Mouse (Mus musculus) midbrain, postnatal 0 days (tissue): ENCODE measurements around the gene Eps8l3. TPM values are rescaled to one million over a fixed set of nuclear protein-coding genes. Genes with fewer than 3 reads are reported as not detected.

ENCODE experiments used
- ATAC-seq: fragments of 200-750 bp; cut with Nextera tagmentation; 2 replicates; pipeline ENCODE4 v1.8.0; 2017; ENCODE audit warnings: moderate number of reproducible peaks, mild to moderate bottlenecking, moderate TSS enrichment, moderate library complexity; ENCODE audit not compliant: low FRiP score
- DNase-seq: peaks from one replicate; pipeline ENCODE4 v3.0.0-alpha.2; 2015; ENCODE audit warnings: low spot score
- H3K27ac ChIP-seq: fragments of 300-500 bp; sonication (generic); 2 replicates; pipeline ENCODE4 v1.5.1; 2014; ENCODE audit warnings: low read depth, mild to moderate bottlenecking, low read length, mixed read lengths
- H3K27me3 ChIP-seq: fragments of 300-500 bp; sonication (generic); 2 replicates; pipeline ENCODE4 v1.6.1; 2014; ENCODE audit warnings: low read length, control low read depth, mixed read lengths; ENCODE audit not compliant: insufficient read depth
- H3K36me3 ChIP-seq: fragments of 300-500 bp; sonication (generic); 2 replicates; pipeline ENCODE4 v1.6.1; 2014; ENCODE audit warnings: low read length, control low read depth, mixed read lengths; ENCODE audit not compliant: insufficient read depth
- H3K4me1 ChIP-seq: fragments of 300-500 bp; sonication (generic); 2 replicates; pipeline ENCODE4 v1.6.1; 2014; ENCODE audit warnings: mild to moderate bottlenecking, control low read depth, antibody characterized with exemption, low read length, mixed read lengths; ENCODE audit not compliant: insufficient read depth
- H3K4me2 ChIP-seq: fragments of 300-500 bp; sonication (generic); 2 replicates; pipeline ENCODE4 v1.6.1; 2014; ENCODE audit warnings: low read depth, mild to moderate bottlenecking, low read length, mixed read lengths; ENCODE audit not compliant: poor library complexity, severe bottlenecking
- H3K4me3 ChIP-seq: fragments of 300-500 bp; sonication (generic); 2 replicates; pipeline ENCODE4 v1.5.1; 2014; ENCODE audit warnings: low read depth, mild to moderate bottlenecking, low read length, moderate library complexity
- H3K9ac ChIP-seq: fragments of 300-500 bp; sonication (generic); replicated peaks from 2 replicates; pipeline ENCODE4 v1.6.1; 2014; ENCODE audit warnings: mild to moderate bottlenecking, low read length, moderate library complexity, mixed read lengths; ENCODE audit not compliant: poor library complexity, severe bottlenecking
- H3K9me3 ChIP-seq: fragments of 300-500 bp; sonication (generic); 2 replicates; pipeline ENCODE4 v1.6.1; 2016; ENCODE audit warnings: low read length, control low read depth
- CTCF ChIP-seq: IDR thresholded peaks from 2 replicates; pipeline ENCODE4 v1.5.1; 2016; ENCODE audit warnings: antibody characterized with exemption, mild to moderate bottlenecking
- WGBS: fragments of 180-500 bp; shearing (Covaris S2); extraction: QIAGEN DNeasy Blood & Tissue Kit; methylation state at CpG from one replicate; pipeline ENCODE4 v1.1.7; 2014; 5-methylcytosine and 5-hydroxymethylcytosine counted together
- polyA plus RNA-seq: library from polyadenylated mRNA; unstranded; fragments of >200 nt; fragmentation: Nextera tagmentation; extraction: Ambion mirVana; gene quantifications from 2 replicates; pipeline ENCODE4 v1.2.1, GENCODE M21; 2015
- total RNA-seq: library from RNA; depleted of rRNA; stranded (reverse); fragments of >200 nt; gene quantifications from 2 replicates; pipeline ENCODE4 v1.2.3, GENCODE M21; 2014

The Eps8l3 gene
- total and polyA plus RNA-seq, 2 experiments from 2014 or later, result not detected

- H3K27ac ChIP-seq, result no peak overlapping the region
- no peak for DNase-seq
- no peaks in the 10 kb centered on the region for H3K36me3 ChIP-seq
- TF ChIP-seq CTCF, result no peak
- H3K9ac ChIP-seq, result no peak overlapping the region
- no peak overlapping the region for H3K4me2 ChIP-seq
- H3K4me3 ChIP-seq, result no peak overlapping the region
- H3K4me1 ChIP-seq, result no peaks in the 10 kb centered on the region
- no peak for ATAC-seq
- no peaks in the 10 kb centered on the region for H3K9me3 ChIP-seq
- no peaks in the 10 kb centered on the region for H3K27me3 ChIP-seq
- WGBS, result 82% methylated on average over 7 of the region's 7 CpGs
These were observed 35.7 kb upstream of the Eps8l3 start for GRCm38 (mm10) chr3:107841370-107841769.

DNA sequence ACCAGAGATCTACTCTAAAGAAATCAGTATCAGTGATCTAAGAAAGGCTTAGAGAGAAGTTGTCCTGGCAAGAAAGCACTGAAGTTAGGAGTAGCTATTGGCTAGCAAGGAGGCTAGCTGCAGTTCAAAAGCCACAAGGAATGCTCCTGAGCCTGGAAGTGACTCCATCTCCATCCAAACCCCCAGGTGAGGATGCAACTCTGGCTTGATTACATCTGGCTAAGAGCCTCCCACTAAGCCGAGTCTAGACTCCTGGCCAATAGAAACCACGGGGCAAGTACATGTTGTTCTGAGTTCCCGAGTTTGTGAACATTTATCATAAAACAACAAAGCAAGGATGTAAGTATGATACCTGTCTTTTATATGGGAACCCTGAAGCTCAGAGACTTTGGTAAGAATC, 33.6 kb upstream of the Eps8l3 start:
- no peaks in the 10 kb centered on the region for H3K9me3 ChIP-seq
- H3K4me3 ChIP-seq, result no peak overlapping the region
- no peak overlapping the region for H3K27ac ChIP-seq
- ATAC-seq (no peak), DNase-seq (no peak)
- no peaks in the 10 kb centered on the region for H3K4me1 ChIP-seq
- no peak overlapping the region for H3K9ac ChIP-seq
- no peak overlapping the region for H3K4me2 ChIP-seq
- H3K27me3 ChIP-seq, result no peaks in the 10 kb centered on the region
- 96% methylated on average over 3 of the region's 3 CpGs for WGBS
- no peak for TF ChIP-seq CTCF
- no peaks in the 10 kb centered on the region for H3K36me3 ChIP-seq

DNA sequence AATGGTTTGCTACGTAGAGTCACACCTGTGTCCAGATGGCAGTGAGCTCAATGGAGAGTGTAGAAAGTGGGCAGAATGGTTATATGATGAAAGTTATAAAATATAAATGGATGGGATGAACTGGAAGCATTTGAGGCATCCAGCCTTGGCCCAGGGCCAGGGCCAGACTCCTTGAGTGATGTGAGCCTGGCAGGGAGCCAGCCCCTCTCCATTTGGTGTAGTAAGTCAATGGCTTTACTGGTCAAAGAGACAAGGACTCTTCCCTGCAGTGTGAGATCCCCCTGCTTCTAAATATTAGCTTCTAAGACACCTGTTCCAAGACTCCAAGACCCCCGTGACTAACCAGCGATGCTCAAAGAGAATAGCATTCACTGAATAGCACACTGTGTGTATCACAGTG, 33.0 kb upstream of the Eps8l3 start:
- Histone ChIP-seq H3K27me3 (no peaks in the 10 kb centered on the region), H3K9me3 (no peaks in the 10 kb centered on the region), H3K4me3 (no peak overlapping the region), H3K9ac (no peak overlapping the region), H3K4me2 (no peak overlapping the region), H3K27ac (no peak overlapping the region), H3K4me1 (0 out of 2 replicates have a peak, but pooled peaks cover 1% of the 10 kb centered on the region), H3K36me3 (no peaks in the 10 kb centered on the region)
- 56% methylated on average over 3 of the region's 3 CpGs for WGBS
- DNase-seq, result peak; percentile 74
- ATAC-seq, result no peak
- TF ChIP-seq CTCF, result no peak

- no peak overlapping the region for H3K27ac ChIP-seq
These were observed 32.5 kb upstream of the Eps8l3 start for GRCm38 (mm10) chr3:107844499-107844898.

DNA sequence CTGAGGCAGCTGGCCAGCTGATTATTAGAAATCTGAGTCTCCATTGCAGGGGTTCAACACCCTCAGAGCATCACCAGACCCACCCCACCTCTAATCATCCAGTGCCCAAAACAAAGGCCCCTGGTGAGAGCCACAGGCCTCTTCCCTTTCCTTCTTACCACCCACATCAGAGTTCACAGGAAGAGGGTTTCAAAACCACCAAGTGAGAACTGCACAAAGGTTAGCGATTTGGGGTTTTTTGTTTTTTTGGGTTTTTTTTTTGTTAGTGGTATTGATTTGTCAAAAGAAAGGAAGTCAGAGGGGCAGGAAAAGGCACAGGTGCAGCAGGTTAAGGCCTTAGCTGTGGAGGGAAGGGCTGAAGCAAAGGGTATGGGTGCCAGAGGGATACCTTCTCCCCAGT, 30.9 kb upstream of the Eps8l3 start:
- Histone ChIP-seq H3K9me3 (no peaks in the 10 kb centered on the region), H3K27ac (no peak overlapping the region), H3K27me3 (no peaks in the 10 kb centered on the region), H3K9ac (no peak overlapping the region), H3K4me1 (peaks cover 8% of the 10 kb centered on the region; the same call in 1 of the 2 replicates), H3K4me3 (no peak overlapping the region), H3K4me2 (no peak overlapping the region), H3K36me3 (no peaks in the 10 kb centered on the region)
- ATAC-seq (no peak), DNase-seq (no peak)
- 96% methylated on average over 1 of the region's 1 CpGs for WGBS
- no peak for TF ChIP-seq CTCF

More at GRCm38 (mm10) chr3:107844499-107844898, 32.5 kb upstream of the Eps8l3 start:
- WGBS, result 58% methylated on average over 2 of the region's 2 CpGs
- Histone ChIP-seq H3K4me2 (no peak overlapping the region), H3K4me1 (peaks cover 5% of the 10 kb centered on the region; the same call in 1 of the 2 replicates), H3K9me3 (no peaks in the 10 kb centered on the region), H3K27me3 (no peaks in the 10 kb centered on the region), H3K4me3 (no peak overlapping the region), H3K9ac (no peak overlapping the region), H3K36me3 (no peaks in the 10 kb centered on the region)
- TF ChIP-seq CTCF, result no peak
- ATAC-seq, result no peak
- no peak for DNase-seq

DNA sequence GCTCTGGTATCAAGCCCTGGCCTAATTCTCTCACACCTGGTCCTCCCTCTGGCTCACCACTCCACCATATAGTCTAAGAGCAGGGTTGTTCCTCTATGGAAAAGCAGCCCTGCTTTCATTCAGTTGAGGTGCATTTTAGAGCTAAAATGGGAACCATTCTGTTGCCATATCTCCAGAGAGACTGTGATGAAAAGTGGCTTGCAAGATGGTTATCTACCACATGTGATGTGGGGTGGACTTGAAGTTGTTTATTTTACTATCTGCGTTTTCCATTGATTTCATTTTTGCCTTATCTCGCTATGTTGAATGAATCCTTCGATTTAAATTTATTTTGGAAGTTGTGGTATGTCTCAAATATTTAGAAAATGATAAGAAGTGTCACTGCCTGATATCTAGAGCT, 30.2 kb upstream of the Eps8l3 start:
- TF ChIP-seq CTCF, result no peak
- H3K4me1 ChIP-seq, result peaks cover 8% of the 10 kb centered on the region; the same call in 1 of the 2 replicates
- no peak overlapping the region for H3K27ac ChIP-seq
- no peaks in the 10 kb centered on the region for H3K36me3 ChIP-seq
- H3K9me3 ChIP-seq, result no peaks in the 10 kb centered on the region
- H3K27me3 ChIP-seq, result no peaks in the 10 kb centered on the region
- H3K4me2 ChIP-seq, result no peak overlapping the region
- DNase-seq (no peak), ATAC-seq (no peak)
- H3K9ac ChIP-seq, result no peak overlapping the region
- WGBS, result 90% methylated on average over 3 of the region's 3 CpGs
- H3K4me3 ChIP-seq, result no peak overlapping the region
